Mouse (Mus musculus): Measurements from ENCODE around the gene Gm20721. TPM values are rescaled to one million over a fixed set of nuclear protein-coding genes. Genes with fewer than 3 reads are reported as not detected.

The Gm20721 gene
- polyA plus RNA-seq, 1 experiment from 2014 or later, result 9.1 TPM

DNA sequence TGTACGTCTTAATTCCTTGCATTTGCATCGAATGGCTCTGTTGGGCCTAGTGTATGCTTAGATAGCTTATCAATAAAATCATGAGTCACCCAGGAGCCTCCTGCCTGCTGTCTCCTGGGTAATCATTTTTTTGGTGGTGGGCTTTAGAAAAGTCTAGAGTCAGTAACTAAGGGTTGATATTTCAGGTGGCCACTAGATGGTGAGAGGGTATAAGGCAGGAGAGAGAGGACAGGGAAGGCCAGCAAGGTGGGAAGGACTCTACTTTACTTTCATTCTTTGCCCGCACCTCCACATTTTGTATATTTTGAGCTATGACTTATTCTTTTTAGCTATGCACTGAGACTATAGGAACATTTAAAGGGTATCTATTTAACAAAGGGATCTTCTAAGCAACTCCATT, 38.6 kb downstream of the Gm20721 start:
- Histone ChIP-seq H3K36me3 (ENCODE audit: control insufficient read depth, insufficient read depth, low read length) (no peaks in the 10 kb centered on the region), H3K4me1 (ENCODE audit: control insufficient read depth, insufficient read depth, low read length) (no peaks in the 10 kb centered on the region), H3K4me3 (ENCODE audit: low read depth, low read length) (no peak overlapping the region), H3K27me3 (ENCODE audit: control insufficient read depth, insufficient read depth, low read length) (no peaks in the 10 kb centered on the region), H3K9ac (ENCODE audit: low read length) (no peak overlapping the region), H3K4me2 (ENCODE audit: low read depth) (no peak overlapping the region), H3K27ac (ENCODE audit: low read depth, low read length) (no peak overlapping the region), H3K9me3 (ENCODE audit: control insufficient read depth, low read length) (no peaks in the 10 kb centered on the region)
- DNase-seq (ENCODE audit: low spot score), result no peak
- 96% methylated on average over 3 of the region's 3 CpGs for WGBS
- ATAC-seq (ENCODE audit: insufficient read depth, low FRiP score, low TSS enrichment), result no peak

DNA sequence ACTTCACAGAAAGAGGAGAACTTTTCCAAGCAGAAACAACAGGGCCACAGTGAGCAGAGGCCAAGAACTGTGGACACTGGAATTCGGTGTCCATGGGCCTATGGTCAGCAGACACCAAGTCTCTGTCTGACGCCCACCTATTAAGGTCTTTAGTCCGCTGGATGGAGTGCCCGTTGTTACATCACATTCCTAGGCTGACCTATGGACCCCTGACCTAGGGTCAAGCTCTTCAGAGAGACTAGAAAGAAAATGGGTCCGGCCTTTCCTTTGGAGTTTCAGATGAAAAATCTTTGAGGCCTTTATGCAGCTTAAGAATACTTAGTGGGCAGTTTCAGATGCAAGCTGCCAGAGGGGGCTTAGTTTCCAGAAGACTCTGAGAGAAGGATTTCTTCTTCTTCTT, 40.9 kb downstream of the Gm20721 start:
- H3K4me1 ChIP-seq (ENCODE audit: control insufficient read depth, insufficient read depth, low read length), result no peaks in the 10 kb centered on the region
- no peak overlapping the region for H3K4me2 ChIP-seq (ENCODE audit: low read depth)
- ATAC-seq (ENCODE audit: insufficient read depth, low FRiP score, low TSS enrichment), result no peak
- 3% methylated on average over 5 of the region's 5 CpGs for WGBS
- H3K9ac ChIP-seq (ENCODE audit: low read length), result no peak overlapping the region
- DNase-seq (ENCODE audit: low spot score), result no peak
- no peaks in the 10 kb centered on the region for H3K36me3 ChIP-seq (ENCODE audit: control insufficient read depth, insufficient read depth, low read length)
- H3K9me3 ChIP-seq (ENCODE audit: control insufficient read depth, low read length), result no peaks in the 10 kb centered on the region; the same call in 1 of the 2 replicates
- no peak overlapping the region for H3K27ac ChIP-seq (ENCODE audit: low read depth, low read length)
- H3K4me3 ChIP-seq (ENCODE audit: low read depth, low read length), result no peak overlapping the region
- 0 out of 2 replicates have a peak, but pooled peaks cover 1% of the 10 kb centered on the region for H3K27me3 ChIP-seq (ENCODE audit: control insufficient read depth, insufficient read depth, low read length)

DNA sequence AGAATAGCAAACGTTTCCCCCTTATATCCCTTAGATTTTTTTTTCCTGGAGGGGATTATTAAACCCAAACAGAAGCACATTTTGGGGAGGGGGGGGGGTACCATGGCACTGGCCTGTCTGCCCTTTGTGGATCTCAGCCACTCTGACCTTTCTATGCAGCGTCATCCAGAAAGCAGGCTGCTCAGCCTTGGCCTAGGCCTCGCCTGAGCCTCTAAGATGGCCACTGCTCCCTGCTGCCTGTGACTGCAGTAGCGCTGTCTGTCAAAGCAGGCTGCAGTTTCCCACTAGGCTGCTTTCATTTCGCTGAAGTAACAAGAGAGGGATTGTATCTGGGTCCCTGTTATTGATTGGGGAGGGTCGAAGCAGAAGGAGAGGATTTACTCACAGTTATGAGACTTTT, 44.0 kb downstream of the Gm20721 start:
- no peak for ATAC-seq (ENCODE audit: insufficient read depth, low FRiP score, low TSS enrichment)
- H3K9me3 ChIP-seq (ENCODE audit: control insufficient read depth, low read length), result peaks cover 25% of the 10 kb centered on the region
- 0 out of 2 replicates have a peak overlapping the region, but pooled peaks have one; percentile 27 for H3K27ac ChIP-seq (ENCODE audit: low read depth, low read length)
- peaks cover 30% of the 10 kb centered on the region for H3K27me3 ChIP-seq (ENCODE audit: control insufficient read depth, insufficient read depth, low read length)
- no peaks in the 10 kb centered on the region for H3K36me3 ChIP-seq (ENCODE audit: control insufficient read depth, insufficient read depth, low read length)
- DNase-seq (ENCODE audit: low spot score), result no peak
- no peak overlapping the region for H3K9ac ChIP-seq (ENCODE audit: low read length)
- 0 out of 2 replicates have a peak, but pooled peaks cover 3% of the 10 kb centered on the region for H3K4me1 ChIP-seq (ENCODE audit: control insufficient read depth, insufficient read depth, low read length)
- H3K4me2 ChIP-seq (ENCODE audit: low read depth), result no peak overlapping the region
- no peak overlapping the region for H3K4me3 ChIP-seq (ENCODE audit: low read depth, low read length)
- 45% methylated on average over 6 of the region's 6 CpGs for WGBS

DNA sequence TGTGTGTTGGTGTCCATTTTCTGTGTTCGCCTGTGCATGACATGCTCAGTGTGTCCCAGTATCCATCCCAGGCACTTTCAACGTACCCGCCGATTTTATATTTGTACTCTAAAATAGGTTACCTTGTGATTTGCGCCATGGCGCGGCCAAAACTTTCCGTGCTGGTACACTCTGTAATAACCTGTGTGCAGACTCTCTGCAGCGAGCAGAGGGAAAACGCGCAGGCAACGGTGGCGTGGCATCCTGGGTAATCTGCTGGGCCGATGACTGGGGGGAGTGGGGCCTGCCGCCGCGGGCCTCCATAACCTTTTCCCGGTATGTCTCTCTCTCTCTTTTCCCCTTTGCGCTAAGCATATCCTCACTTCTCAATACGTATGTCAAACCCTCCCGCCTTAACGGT, 45.8 kb downstream of the Gm20721 start:
- Histone ChIP-seq H3K4me1 (ENCODE audit: control insufficient read depth, insufficient read depth, low read length) (0 out of 2 replicates have a peak, but pooled peaks cover 5% of the 10 kb centered on the region), H3K9me3 (ENCODE audit: control insufficient read depth, low read length) (peaks cover 36% of the 10 kb centered on the region)

DNA sequence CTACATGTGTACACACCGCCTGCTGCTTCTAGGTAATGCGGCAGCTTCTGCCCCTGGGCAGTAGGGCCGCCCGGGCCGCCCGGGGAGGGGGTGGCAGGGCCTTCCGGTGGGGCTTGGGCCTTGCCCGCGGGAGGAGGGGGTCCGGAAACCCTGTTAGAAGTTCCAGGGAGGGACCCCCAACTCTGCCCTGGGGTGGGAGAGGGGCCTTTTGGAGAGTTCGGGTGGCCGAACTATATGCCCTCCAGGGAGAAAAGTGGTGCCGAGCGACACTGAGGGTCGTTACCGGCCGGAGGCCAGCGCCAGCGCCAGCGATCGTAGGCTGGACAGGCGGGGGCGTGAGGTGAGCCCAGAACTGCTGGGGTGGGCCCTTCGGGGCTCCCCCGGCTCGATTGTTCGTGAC, 46.3 kb downstream of the Gm20721 start:
- no peak for DNase-seq (ENCODE audit: low spot score)
- 0 out of 2 replicates have a peak, but pooled peaks cover 5% of the 10 kb centered on the region for H3K4me1 ChIP-seq (ENCODE audit: control insufficient read depth, insufficient read depth, low read length)
- no peak for ATAC-seq (ENCODE audit: insufficient read depth, low FRiP score, low TSS enrichment)
- H3K9me3 ChIP-seq (ENCODE audit: control insufficient read depth, low read length), result peaks cover 37% of the 10 kb centered on the region
- H3K4me2 ChIP-seq (ENCODE audit: low read depth), result peak overlapping the region; percentile 55
- H3K27ac ChIP-seq (ENCODE audit: low read depth, low read length), result no peak overlapping the region
- no peak overlapping the region; the same call in 1 of the 2 replicates for H3K9ac ChIP-seq (ENCODE audit: low read length)
- 49% methylated on average over 26 of the region's 27 CpGs for WGBS
- peaks cover 32% of the 10 kb centered on the region for H3K27me3 ChIP-seq (ENCODE audit: control insufficient read depth, insufficient read depth, low read length)
- peak overlapping the region; percentile 30 for H3K4me3 ChIP-seq (ENCODE audit: low read depth, low read length)
- H3K36me3 ChIP-seq (ENCODE audit: control insufficient read depth, insufficient read depth, low read length), result no peaks in the 10 kb centered on the region

More for the DNA sequence above, 45.8 kb downstream of the Gm20721 start:
- 55% methylated on average over 22 of the region's 22 CpGs for WGBS
- ATAC-seq (ENCODE audit: insufficient read depth, low FRiP score, low TSS enrichment), result no peak
- DNase-seq (ENCODE audit: low spot score), result no peak
- Histone ChIP-seq H3K36me3 (ENCODE audit: control insufficient read depth, insufficient read depth, low read length) (no peaks in the 10 kb centered on the region), H3K9ac (ENCODE audit: low read length) (no peak overlapping the region), H3K4me3 (ENCODE audit: low read depth, low read length) (peak overlapping the region; percentile 30), H3K27ac (ENCODE audit: low read depth, low read length) (no peak overlapping the region), H3K27me3 (ENCODE audit: control insufficient read depth, insufficient read depth, low read length) (peaks cover 32% of the 10 kb centered on the region), H3K4me2 (ENCODE audit: low read depth) (peak overlapping the region; percentile 55)

DNA sequence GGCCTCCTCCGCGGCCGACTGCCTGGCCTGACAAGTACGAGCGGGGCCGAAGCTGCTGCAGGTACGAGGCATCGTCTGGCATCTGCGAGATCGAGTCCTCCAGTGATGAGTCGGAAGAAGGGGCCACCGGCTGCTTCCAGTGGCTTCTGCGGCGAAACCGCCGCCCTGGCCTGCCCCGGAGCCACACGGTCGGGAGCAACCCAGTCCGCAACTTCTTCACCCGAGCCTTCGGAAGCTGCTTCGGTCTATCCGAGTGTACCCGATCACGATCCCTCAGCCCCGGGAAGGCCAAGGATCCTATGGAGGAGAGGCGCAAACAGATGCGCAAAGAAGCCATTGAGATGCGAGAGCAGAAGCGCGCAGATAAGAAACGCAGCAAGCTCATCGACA, 46.7 kb downstream of the Gm20721 start:
- H3K9ac ChIP-seq (ENCODE audit: low read length), result no peak overlapping the region; the same call in 1 of the 2 replicates
- peaks cover 32% of the 10 kb centered on the region for H3K27me3 ChIP-seq (ENCODE audit: control insufficient read depth, insufficient read depth, low read length)
- H3K36me3 ChIP-seq (ENCODE audit: control insufficient read depth, insufficient read depth, low read length), result no peaks in the 10 kb centered on the region
- DNase-seq (ENCODE audit: low spot score), result no peak
- H3K27ac ChIP-seq (ENCODE audit: low read depth, low read length), result no peak overlapping the region
- H3K4me2 ChIP-seq (ENCODE audit: low read depth), result peak overlapping the region; percentile 55
- 44% methylated on average over 34 of the region's 34 CpGs for WGBS
- peak overlapping the region; percentile 30 for H3K4me3 ChIP-seq (ENCODE audit: low read depth, low read length)
- ATAC-seq (ENCODE audit: insufficient read depth, low FRiP score, low TSS enrichment), result no peak
- H3K4me1 ChIP-seq (ENCODE audit: control insufficient read depth, insufficient read depth, low read length), result 0 out of 2 replicates have a peak, but pooled peaks cover 5% of the 10 kb centered on the region
- peaks cover 40% of the 10 kb centered on the region for H3K9me3 ChIP-seq (ENCODE audit: control insufficient read depth, low read length)

DNA sequence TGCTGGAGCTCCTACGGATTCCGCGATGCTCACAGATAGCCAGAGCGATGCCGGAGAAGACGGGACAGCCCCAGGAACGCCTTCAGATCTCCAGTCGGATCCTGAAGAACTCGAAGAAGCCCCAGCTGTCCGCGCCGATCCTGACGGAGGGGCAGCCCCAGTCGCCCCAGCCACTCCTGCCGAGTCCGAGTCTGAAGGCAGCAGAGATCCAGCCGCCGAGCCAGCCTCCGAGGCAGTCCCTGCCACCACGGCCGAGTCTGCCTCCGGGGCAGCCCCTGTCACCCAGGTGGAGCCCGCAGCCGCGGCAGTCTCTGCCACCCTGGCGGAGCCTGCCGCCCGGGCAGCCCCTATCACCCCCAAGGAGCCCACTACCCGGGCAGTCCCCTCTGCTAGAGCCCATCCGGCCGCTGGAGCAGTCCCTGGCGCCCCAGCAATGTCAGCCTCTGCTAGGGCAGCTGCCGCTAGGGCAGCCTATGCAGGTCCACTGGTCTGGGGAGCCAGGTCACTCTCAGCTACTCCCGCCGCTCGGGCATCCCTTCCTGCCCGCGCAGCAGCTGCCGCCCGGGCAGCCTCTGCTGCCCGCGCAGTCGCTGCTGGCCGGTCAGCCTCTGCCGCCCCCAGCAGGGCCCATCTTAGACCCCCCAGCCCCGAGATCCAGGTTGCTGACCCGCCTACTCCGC, 47.3 kb downstream of the Gm20721 start:
- 0 out of 2 replicates have a peak, but pooled peaks cover 5% of the 10 kb centered on the region for H3K4me1 ChIP-seq (ENCODE audit: control insufficient read depth, insufficient read depth, low read length)
- H3K9me3 ChIP-seq (ENCODE audit: control insufficient read depth, low read length), result peaks cover 40% of the 10 kb centered on the region
- H3K27ac ChIP-seq (ENCODE audit: low read depth, low read length), result no peak overlapping the region
- H3K9ac ChIP-seq (ENCODE audit: low read length), result no peak overlapping the region; the same call in 1 of the 2 replicates
- H3K4me2 ChIP-seq (ENCODE audit: low read depth), result peak overlapping the region; percentile 55
- H3K4me3 ChIP-seq (ENCODE audit: low read depth, low read length), result peak overlapping the region; percentile 30
- 41% methylated on average over 46 of the region's 48 CpGs for WGBS
- H3K36me3 ChIP-seq (ENCODE audit: control insufficient read depth, insufficient read depth, low read length), result no peaks in the 10 kb centered on the region
- ATAC-seq (ENCODE audit: insufficient read depth, low FRiP score, low TSS enrichment), result no peak
- H3K27me3 ChIP-seq (ENCODE audit: control insufficient read depth, insufficient read depth, low read length), result peaks cover 32% of the 10 kb centered on the region
- DNase-seq (ENCODE audit: low spot score), result no peak

DNA sequence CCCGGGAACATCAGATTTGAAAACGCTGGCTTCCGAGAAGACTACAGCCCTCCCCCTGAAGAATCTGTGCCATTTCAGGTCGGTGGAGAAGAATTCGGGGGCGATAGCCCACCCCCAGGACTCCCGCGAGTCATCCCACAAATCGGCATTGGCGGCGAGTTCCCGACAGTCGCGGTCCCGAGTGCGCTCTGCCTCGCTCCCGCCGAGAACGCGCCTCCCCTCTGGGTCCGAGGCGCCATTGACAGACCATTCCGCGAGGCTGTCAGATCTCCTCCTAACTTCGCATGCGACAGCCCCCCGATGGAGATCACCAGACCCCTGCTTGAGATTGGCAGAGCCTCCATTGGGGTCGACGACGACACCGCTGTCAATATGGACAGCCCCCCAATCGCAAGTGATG, 48.0 kb downstream of the Gm20721 start:
- ATAC-seq (ENCODE audit: insufficient read depth, low FRiP score, low TSS enrichment) (no peak), DNase-seq (ENCODE audit: low spot score) (no peak)
- WGBS, result 43% methylated on average over 33 of the region's 33 CpGs
- Histone ChIP-seq H3K9ac (ENCODE audit: low read length) (no peak overlapping the region), H3K4me1 (ENCODE audit: control insufficient read depth, insufficient read depth, low read length) (peaks cover 8% of the 10 kb centered on the region; the same call in 1 of the 2 replicates), H3K4me3 (ENCODE audit: low read depth, low read length) (peak overlapping the region; percentile 30), H3K27me3 (ENCODE audit: control insufficient read depth, insufficient read depth, low read length) (peaks cover 32% of the 10 kb centered on the region), H3K36me3 (ENCODE audit: control insufficient read depth, insufficient read depth, low read length) (no peaks in the 10 kb centered on the region), H3K9me3 (ENCODE audit: control insufficient read depth, low read length) (peaks cover 40% of the 10 kb centered on the region), H3K4me2 (ENCODE audit: low read depth) (peak overlapping the region; percentile 55), H3K27ac (ENCODE audit: low read depth, low read length) (no peak overlapping the region)

DNA sequence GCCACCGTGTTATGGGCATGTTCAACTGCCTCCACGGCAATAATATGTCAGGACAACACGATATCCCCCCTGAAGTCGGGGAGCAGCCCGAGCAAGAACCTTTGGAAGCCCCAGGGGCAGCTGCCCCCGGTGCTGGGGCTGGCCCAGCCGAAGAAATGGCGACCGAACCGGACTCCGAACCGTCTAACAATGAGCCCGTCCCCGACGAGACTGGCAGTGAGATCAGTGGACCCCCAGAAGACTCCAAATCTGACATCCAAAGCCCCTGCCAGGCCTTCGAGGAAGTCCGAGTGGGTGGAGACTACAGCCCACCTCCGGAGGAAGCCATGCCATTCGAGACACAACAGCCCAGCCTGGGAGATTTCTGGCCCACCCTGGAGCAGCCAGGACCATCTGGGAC, 48.7 kb downstream of the Gm20721 start:
- WGBS, result 73% methylated on average over 19 of the region's 19 CpGs
- peaks cover 40% of the 10 kb centered on the region for H3K9me3 ChIP-seq (ENCODE audit: control insufficient read depth, low read length)
- H3K4me2 ChIP-seq (ENCODE audit: low read depth), result no peak overlapping the region
- peaks cover 9% of the 10 kb centered on the region; the same call in 1 of the 2 replicates for H3K4me1 ChIP-seq (ENCODE audit: control insufficient read depth, insufficient read depth, low read length)
- no peaks in the 10 kb centered on the region for H3K36me3 ChIP-seq (ENCODE audit: control insufficient read depth, insufficient read depth, low read length)
- no peak for ATAC-seq (ENCODE audit: insufficient read depth, low FRiP score, low TSS enrichment)
- no peak for DNase-seq (ENCODE audit: low spot score)
- no peak overlapping the region for H3K27ac ChIP-seq (ENCODE audit: low read depth, low read length)
- H3K9ac ChIP-seq (ENCODE audit: low read length), result no peak overlapping the region
- no peak overlapping the region for H3K4me3 ChIP-seq (ENCODE audit: low read depth, low read length)
- peaks cover 32% of the 10 kb centered on the region for H3K27me3 ChIP-seq (ENCODE audit: control insufficient read depth, insufficient read depth, low read length)
